Mouse (Mus musculus) heart, adult 8-10 months (tissue): ENCODE data around the gene Sycp2l. TPM values are rescaled to one million over a fixed set of nuclear protein-coding genes. Genes with fewer than 3 reads are reported as not detected.

Experiments
- total RNA-seq, 4 experiments: library from RNA; stranded (reverse); gene quantifications; 2 replicates each; pipeline ENCODE4 v1.2.4; 2022

Gene Sycp2l
- total RNA-seq, 4 experiments from 2014 or later: not detected

Other genes starting within 250 kb of the Sycp2l start
- gene Pak1ip1, start 113.3 kb upstream of the Sycp2l start, total RNA-seq: 10 to 100 TPM; 22.1 to 25.4 (median 23.3) TPM
- 100 to 1,000 TPM; 150 to 170 (median 160) TPM for gene Tmem14c, start 98.0 kb upstream of the Sycp2l start, total RNA-seq
- not detected for gene Mak, start 34.6 kb upstream of the Sycp2l start, total RNA-seq
- not detected for gene Gcm2, start 3.3 kb upstream of the Sycp2l start, total RNA-seq
- under 1 TPM in 2 of 4 experiments, not detected in 2; 0.09 to 0.14 TPM for gene Elovl2, start 106.1 kb downstream of the Sycp2l start, total RNA-seq
- gene Smim13, start 135.5 kb downstream of the Sycp2l start, total RNA-seq: 10 to 100 TPM; 23.3 to 28.6 (median 26.7) TPM
- gene Gm17364, start 159.7 kb downstream of the Sycp2l start, total RNA-seq: not detected